Mouse (Mus musculus): Measurements from ENCODE around the gene Ntan1. TPM values are rescaled to one million over a fixed set of nuclear protein-coding genes. Genes with fewer than 3 reads are reported as not detected.
"Not testable (repeated sequence)": the region's sequence is repeated elsewhere in the genome, so short reads cannot be mapped to it uniquely, and the experiment has no call there.

The Ntan1 gene
- total RNA-seq (2014; fragmentation: Nextera tagmentation), result 27.0 and 29.3 TPM in 2 replicates
- 43.6 and 45.9 TPM in 2 replicates for total RNA-seq (2017)

DNA sequence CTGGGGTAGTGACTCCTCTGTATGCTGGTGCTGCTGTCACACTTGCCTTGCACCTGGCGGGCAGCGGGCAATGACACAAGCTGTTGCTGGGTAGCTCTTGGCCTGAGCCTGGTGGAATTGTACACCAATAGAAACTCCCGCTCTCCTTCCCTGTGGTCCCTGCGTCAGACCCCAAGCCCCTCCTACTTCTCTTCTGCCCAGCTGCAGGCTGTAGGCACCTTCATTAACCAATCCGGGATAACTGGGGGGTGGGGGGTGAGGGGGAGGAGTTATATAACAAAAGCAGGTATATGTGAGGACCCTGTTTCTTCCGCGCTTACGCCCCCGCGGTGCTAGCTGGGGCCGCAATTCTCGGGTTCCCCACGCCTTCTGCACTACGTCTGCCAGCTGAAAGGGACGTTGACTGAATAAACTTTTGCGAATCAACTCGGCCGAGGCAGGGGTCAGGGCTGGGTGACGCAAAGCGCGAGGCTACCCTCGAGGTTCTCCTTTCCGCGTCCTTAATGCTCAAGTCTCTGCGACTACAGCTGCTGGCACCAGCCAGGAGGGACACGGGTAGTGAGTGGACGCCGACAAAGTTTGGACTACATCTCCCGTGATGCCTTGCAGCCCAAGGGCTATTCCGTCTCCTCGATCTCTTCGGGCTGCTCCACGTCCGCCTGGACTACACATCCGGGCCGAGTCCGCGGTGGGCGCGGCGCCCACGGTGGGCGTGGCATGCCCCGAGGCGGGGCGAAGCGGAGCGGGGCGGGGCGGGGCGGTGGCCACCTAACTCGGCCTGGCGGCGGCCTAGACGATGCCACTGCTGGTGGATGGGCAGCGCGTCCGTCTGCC is at the start of gene Ntan1:
Gene Ntan1 (plus strand): TSS at position 286 of the 834 bp plus-strand sequence.
- peak; percentile 92 for ATAC-seq (replicated peaks; ENCODE audit: low FRiP score, low TSS enrichment, poor library complexity, severe bottlenecking)

DNA sequence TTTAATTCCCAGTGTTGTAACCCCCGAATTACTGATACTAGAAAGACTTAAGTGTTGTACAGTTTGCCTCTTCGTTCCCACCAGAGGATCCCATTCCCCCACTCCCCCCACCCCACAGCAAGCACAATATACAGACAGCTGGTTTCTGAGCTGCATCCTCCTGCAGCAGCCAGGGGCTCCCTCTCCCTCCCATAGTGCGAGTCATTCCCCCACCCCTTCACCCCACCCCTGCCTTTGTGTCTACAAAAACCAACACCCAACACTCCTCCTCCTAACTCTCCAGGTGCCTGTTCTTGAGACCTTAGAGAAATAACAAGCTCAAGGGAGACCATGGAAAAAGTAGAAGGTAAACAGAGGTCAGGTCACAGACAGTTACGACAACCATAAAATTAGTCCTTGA is 47.0 kb upstream of the Ntan1 start:
- ATAC-seq (replicated peaks; ENCODE audit: low FRiP score, low TSS enrichment, poor library complexity, severe bottlenecking), result not testable (repeated sequence)

DNA sequence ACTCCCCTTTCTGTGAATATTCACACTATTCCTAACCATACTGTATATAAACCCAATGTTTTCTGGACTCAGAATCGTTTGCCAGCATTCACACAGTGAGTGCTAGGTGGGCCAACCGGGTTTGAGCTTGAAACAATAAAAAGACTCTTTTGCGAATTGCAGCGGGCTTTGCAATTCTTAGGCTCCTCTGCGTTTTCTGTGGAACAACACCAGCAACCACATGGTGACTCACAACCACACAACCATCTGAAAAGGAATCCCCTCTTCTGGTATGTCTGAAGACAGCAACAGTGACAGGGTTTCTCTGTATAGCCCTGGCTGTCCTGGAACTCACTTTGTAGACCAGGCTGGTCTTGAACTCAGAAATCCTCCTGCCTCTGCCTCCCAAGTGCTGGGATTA is 46.6 kb upstream of the Ntan1 start:
- ATAC-seq (replicated peaks; ENCODE audit: low FRiP score, low TSS enrichment, poor library complexity, severe bottlenecking), result not testable (repeated sequence)

DNA sequence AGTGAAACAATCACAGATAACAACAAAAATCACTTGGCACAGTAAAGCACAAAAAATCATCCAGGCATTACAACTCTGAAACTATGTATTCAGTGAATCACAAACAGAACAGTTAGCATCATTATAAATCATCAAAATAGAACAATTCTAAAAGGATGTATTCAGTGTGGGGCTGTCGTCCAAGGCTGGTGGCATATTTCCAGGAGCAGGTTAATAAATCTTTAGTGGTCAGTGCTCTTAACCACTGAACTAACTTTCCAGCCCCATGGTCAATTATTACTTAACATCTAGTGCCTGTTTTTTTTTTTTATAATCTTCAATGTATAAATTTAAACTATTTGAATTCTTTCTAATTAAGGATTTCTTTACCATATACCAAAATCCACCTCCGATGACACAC is 44.6 kb upstream of the Ntan1 start:
- ATAC-seq (replicated peaks; ENCODE audit: low FRiP score, low TSS enrichment, poor library complexity, severe bottlenecking), result not testable (repeated sequence)

DNA sequence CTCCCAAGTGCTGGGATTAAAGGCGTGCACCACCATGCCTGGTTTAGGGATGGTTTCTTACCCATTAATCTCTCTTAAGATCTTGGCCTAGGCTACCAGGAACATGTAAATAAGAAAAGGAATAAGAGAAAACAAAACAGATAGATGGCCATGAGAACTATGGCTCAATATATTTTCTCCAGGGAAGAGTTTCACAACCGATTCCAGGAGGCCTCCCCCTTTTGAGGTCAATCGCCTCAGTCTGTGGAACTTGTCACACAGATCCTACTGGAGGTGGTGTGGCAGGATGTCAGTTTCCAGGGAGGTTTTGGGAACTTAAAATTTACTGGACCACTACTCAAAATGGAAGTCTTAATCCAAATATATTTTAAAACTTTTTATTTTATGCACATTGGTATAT is 44.0 kb upstream of the Ntan1 start:
- ATAC-seq (replicated peaks; ENCODE audit: low FRiP score, low TSS enrichment, poor library complexity, severe bottlenecking), result not testable (repeated sequence)

DNA sequence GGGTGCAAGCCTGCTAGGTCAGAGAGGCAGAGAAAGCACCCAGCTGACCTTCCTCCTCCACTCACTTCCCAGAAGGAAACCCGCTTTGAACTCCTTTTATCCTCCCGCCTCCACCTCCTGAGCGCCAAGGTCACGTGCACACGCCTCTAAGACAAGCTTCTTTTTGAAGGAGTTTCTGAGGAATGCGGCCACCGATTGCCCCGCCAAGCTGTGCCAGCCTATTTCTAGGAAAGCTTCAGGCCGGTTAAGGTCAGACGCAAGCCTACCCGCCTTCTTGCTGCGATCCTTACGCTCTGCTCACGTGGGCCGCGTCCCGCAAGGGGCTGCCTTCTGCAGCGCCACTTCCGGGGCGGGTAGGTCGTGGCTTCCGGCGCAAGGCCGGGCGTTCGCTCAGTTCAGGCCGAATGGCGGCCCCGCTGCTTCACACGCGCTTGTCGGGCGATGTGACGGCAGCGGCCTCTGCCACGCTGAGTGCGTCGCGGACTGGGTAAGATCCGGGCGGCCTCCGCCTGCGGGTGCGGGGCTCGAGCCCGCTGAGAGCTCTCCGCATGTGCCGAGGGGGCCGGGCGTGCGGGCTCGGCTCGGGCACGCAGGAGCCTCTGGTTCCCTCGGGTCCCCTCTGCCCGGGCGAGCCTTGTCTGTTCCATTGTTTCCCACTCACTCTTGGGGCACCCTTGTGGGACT is 38.1 kb upstream of the Ntan1 start, which contains the start of gene Rrn3:
Gene Rrn3 (plus strand): TSS at position 356 of the 684 bp plus-strand sequence.
- ATAC-seq (replicated peaks; ENCODE audit: low FRiP score, low TSS enrichment, poor library complexity, severe bottlenecking), result peak; percentile 99

DNA sequence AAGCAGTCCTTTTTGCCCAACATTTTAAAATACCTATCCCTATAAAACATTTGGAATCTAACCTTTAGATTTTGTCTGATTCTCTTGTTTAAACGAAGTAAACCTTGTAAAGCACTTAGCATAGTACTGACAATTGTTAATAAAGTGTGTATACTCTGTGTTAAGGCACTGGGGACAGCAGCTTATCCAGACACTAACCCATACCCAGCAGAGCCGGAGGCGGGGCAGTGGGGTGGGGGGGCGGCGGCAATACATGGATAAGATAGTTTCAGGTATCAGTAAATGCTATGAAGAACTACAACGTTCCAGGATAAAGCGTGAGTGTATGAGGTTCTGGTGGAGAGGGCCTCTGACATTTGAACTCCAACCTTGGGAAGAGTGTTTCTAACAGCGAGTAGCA is 37.4 kb upstream of the Ntan1 start:
- ATAC-seq (replicated peaks; ENCODE audit: low FRiP score, low TSS enrichment, poor library complexity, severe bottlenecking), result peak; percentile 51

DNA sequence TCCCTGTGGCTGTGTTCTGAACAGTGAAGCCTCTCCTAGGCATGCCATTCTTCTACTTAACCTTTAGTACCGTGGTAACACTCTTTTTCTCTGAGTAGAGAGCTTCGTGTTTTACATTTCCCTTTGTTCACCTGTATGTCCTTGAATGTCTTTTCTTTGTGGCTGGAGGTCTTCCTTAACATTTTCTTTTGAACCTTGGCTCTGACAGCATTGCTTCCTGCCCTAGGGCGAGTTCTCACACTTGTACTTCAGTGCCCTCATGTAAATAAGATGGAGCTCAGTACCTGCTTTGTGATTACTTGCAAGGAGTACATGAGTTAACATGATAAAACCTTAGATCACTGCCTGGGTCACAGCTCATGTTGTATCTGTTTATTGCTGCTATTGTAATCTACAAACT is 32.7 kb upstream of the Ntan1 start:
- no peak for ATAC-seq (replicated peaks; ENCODE audit: low FRiP score, low TSS enrichment, poor library complexity, severe bottlenecking)

DNA sequence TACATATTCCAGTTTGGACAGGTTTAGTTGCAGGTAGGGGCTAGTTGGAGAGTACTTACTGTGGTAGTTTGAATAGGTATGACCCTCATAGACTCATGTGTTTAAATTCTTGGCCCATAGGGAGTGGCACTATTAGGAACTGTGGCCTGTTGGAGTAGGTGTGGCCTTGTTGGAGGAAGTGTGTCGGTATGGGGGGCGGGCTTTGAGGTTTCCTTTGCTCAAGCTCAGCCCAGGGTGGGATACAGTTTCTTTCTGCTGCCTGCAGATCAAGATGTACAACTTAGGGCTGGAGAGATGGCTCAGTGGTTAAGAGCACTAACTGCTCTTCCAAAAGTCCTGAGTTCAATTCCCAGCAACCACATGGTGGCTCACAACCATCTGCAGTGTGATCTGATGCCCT is 25.2 kb upstream of the Ntan1 start:
- ATAC-seq (replicated peaks; ENCODE audit: low FRiP score, low TSS enrichment, poor library complexity, severe bottlenecking), result not testable (repeated sequence)

DNA sequence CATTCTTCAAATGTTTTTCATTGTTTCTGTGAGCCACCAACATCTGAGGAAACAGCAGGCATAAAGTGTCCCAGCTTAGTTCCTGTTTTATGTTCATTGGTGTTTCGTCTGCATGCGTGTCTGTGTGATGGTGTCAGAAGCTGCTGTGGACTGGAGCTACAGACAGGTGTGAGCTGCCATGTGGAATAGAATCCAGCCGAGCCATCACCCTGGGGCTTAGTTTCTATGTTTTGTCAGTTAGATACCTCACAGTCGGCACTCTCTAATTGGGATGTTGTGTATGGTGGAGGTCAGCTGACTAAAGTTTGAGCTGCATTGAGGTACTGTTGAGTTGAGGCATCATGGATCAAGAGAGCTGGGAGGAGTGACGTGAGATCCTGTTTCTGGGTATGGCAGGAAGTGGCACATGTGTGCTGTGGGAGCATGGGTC is 21.9 kb upstream of the Ntan1 start:
- no peak for ATAC-seq (replicated peaks; ENCODE audit: low FRiP score, low TSS enrichment, poor library complexity, severe bottlenecking)

DNA sequence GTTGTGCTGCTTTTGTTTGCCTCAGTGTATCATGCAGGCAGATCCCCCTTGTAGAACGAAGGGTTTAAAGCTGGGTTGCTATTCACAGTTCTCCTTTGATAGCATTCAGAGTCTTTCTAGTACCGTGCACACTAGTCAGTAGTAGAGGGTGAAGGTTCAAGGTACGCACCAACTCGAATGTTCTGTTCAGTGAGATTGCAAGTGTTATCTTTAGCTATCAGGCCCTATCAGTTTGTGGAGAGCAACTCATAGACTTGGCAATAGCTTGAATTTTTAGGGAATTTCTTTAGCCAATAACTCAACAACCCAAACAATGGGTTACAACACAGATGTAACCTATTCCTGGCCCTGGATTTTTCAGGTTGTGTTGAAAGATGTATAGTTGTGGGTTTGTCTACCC is 17.4 kb upstream of the Ntan1 start:
- no peak for ATAC-seq (replicated peaks; ENCODE audit: low FRiP score, low TSS enrichment, poor library complexity, severe bottlenecking)

DNA sequence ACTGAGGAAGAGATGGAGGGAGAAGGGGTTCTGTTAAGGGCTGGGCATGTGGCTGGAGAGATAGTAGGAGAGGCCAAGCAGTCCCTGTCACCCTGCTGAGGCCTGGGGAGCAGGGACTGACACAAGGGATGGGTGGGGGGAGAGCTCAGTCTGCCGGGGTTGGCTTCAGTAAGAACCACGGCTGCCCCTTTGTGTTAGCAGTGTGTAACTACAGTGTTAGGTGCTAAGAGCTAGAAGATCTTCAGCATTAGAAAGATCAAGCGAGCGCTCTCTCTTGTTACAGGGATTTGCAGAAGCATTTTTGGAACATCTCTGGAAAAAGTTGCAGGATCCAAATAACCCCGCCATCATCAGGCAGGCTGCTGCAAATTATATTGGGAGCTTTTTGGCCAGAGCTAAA is 14.0 kb upstream of the Ntan1 start:
- ATAC-seq (replicated peaks; ENCODE audit: low FRiP score, low TSS enrichment, poor library complexity, severe bottlenecking), result peak; percentile 57; the same call in 1 of the 2 replicates

DNA sequence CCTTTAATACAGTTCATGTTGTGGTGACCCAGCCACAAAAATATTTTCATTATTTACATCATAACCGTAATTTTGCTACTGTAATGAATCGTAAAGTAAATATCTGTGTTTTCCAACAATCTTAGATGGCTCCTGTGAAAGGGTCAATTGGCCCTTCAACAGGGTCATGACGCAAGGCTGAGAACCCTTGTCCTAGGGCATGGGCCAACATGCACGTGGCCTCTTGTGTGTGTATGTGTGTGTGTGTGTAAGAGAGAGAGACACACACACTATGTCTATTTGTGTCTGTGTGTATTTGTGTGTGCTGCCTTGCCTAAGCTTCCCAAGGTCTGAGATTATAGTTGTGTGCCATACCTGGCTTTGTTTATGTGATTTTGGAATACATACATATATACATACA is 11.0 kb upstream of the Ntan1 start:
- no peak for ATAC-seq (replicated peaks; ENCODE audit: low FRiP score, low TSS enrichment, poor library complexity, severe bottlenecking)

DNA sequence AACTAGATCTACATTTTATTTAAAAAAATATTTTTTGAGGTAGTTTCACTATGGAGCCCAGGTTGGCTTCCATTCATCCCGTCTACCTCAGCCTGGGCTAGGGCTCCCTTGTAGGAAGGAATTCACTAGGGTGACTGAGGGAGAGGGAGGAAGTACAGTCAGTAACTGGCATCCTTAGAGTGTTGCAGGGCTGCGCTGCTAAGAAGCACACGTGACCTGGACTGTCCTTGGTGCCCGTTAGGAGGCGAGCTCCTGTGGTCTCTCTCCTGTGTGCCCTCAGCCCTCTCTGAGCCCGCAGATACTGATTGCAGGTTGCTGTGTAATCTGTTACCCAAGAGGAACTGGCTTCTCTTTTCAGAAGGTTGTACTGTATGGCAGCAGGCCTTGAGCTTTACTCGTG is 10.2 kb upstream of the Ntan1 start:
- ATAC-seq (replicated peaks; ENCODE audit: low FRiP score, low TSS enrichment, poor library complexity, severe bottlenecking), result no peak

DNA sequence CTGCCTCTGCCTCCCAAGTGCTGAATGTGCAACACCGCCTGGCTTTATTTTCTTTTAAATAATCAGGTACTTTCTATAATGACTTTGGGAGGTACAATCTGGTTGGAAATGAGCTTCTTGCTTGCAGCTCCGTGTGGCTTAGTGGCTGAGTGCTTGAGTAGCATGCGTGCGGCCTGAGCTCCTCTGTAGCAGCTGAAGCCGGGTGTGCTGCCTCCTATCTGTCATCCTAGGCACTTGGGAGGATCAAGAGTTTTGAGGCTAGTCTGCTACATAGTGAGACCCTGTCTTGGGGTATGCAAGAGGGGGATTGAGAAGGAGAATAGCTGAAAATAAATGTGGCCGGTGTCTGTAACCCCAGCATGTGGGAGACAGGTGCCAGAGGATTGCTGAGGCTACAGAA is 6.5 kb upstream of the Ntan1 start:
- ATAC-seq (replicated peaks; ENCODE audit: low FRiP score, low TSS enrichment, poor library complexity, severe bottlenecking), result no peak

DNA sequence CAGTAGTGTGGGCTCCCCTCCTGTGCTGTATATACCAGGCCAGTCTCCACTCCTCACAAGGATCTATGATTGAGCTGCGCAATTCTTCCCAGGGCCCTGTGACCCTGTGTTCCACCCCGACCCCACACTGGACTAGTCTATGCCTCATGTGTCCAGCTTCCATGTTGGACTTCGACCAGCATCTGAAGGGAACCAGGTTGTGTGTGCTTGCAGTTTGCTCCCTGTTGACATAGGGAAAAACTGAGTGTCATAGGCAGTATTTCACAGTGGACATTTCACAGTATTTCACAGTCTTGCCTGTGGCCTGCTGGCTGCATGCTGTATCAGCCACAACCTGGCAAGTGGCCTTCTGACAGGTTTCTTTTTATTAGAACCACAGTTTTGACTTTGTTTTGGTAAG is 5.4 kb upstream of the Ntan1 start:
- no peak for ATAC-seq (replicated peaks; ENCODE audit: low FRiP score, low TSS enrichment, poor library complexity, severe bottlenecking)

DNA sequence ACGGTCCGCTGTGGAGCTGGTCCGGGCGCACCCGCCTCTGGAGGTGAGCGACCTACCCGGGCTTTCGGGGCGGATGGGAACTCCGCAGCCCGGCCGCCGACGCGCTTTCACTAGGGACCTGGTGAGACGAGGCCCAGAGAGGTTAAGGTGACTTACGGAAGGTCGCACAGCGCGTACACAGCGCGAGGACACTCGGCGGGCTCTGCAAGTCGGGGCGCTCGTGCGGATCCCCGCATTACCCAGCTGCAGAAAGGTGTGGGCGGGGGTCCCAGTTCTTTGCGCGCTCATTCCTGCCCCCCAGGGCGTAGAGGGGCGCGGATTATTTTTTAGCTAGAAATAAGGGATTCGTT is 724 bp downstream of the Ntan1 start:
- peak; percentile 40 for ATAC-seq (replicated peaks; ENCODE audit: low FRiP score, low TSS enrichment, poor library complexity, severe bottlenecking)

DNA sequence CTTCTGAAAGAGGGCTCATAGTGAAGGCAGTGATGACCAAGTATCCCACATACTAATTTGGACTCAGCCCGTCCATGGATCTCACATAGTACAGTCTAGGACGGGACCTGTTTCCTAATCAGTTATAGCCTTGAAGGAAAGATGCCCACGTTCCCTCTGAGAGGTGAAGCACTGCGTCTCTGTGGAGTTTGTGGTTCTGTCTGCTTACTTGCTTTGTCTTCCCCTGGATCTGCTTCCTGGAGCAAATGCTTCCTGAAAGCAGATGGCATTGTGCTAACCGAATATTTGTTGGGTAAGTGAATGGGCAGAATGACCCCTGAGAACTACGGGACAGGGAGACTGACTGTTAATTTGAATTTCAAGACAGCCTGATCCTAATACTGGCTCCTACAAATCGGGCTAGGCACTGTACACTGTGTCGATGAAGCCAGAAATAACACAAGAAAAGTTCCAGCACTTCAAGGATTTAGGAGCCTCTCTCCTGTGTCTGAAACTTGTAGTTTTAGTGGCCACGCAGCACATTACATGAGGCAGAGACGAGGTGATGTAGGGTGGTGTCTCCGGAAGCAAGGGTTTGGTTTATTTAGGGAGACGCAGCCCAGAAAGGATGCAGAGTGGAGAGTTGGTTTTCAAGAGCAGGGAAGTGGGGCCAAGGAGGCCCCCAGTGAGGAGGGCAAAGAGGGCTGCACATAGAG is 1.3 kb downstream of the Ntan1 start:
- no peak for ATAC-seq (replicated peaks; ENCODE audit: low FRiP score, low TSS enrichment, poor library complexity, severe bottlenecking)

DNA sequence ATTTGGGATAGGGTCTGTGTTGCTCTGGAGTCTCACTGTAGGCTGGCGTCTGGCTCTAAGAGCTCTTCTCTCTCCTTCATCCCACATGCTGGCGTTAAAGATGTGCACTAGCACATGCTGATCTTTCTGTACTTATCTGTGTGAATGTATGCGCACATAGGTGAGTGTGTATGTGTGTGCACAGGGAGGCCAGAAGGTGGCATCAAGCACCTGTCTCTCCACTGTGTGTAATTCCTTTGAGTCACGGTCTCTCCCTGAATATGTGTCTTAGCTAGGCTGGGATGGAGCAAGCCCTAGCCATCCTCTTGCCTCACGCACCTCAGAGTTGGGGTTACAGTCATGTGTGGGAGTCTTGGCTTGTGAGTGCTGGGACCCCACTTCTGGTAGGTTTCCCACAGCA is 2.1 kb downstream of the Ntan1 start:
- ATAC-seq (replicated peaks; ENCODE audit: low FRiP score, low TSS enrichment, poor library complexity, severe bottlenecking), result no peak

DNA sequence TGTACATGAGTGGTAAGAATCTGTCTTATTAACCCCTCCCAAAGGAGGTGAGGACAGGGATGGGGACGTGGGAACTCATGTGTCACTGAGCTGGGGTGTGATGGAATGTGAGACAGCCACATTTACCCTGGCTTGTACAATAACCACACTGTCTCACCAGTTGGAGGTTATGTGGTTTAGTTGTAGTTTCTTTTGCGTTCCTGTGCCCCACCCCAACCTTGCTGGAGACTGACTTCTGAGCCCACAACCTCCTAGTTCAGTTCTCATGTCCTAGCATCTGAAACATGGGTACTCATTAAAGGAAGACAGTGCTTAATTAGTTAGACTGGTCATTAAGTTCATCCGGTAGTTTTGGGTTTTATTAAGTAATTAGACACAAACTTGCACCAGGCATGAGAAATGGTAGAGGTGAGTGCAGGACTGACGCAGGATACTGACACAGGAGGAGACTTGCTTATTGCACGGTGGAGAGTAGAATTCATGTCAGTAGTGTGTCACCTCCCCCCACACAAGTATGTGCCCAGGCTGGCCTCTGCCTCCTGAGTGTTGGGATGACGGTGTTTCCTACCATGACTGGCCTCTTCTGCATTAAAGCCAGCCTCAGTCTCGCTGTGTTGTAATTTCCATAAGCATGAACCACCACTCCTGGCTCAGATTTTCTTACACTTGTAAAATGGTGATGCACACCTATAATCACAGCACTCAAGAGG is 7.3 kb downstream of the Ntan1 start:
- no peak for ATAC-seq (replicated peaks; ENCODE audit: low FRiP score, low TSS enrichment, poor library complexity, severe bottlenecking)
